Mouse (Mus musculus) macrophage (primary cell): ENCODE results near the gene Zfand4. TPM values are rescaled to one million over a fixed set of nuclear protein-coding genes. Genes with fewer than 3 reads are reported as not detected.
"Not testable (repeated sequence)": the region's sequence is repeated elsewhere in the genome, so short reads cannot be mapped to it uniquely, and the experiment has no call there.

Source experiments
- H3K27ac ChIP-seq: fragments of 350-480 bp; formaldehyde crosslinking; 2 replicates; pipeline ENCODE4 v1.9.0; 2021
- H3K36me3 ChIP-seq: fragments of 350-480 bp; formaldehyde crosslinking; 2 replicates; pipeline ENCODE4 v1.9.0; 2021; ENCODE audit errors: inconsistent target
- H3K4me3 ChIP-seq: fragments of 350-480 bp; formaldehyde crosslinking; 2 replicates; pipeline ENCODE4 v1.9.0; 2021; ENCODE audit errors: inconsistent target
- H3K79me2 ChIP-seq: fragments of 350-480 bp; formaldehyde crosslinking; 2 replicates; pipeline ENCODE4 v1.9.0; 2021; ENCODE audit errors: inconsistent target
- WGBS: methylation state at CpG from one replicate; pipeline ENCODE4 v1.1.7; 2026; ENCODE audit warnings: inconsistent platforms; ENCODE audit not compliant: missing documents; 5-methylcytosine and 5-hydroxymethylcytosine counted together
- polyA plus RNA-seq: library from polyadenylated mRNA; stranded (reverse); fragments of 250-400 nt; gene quantifications from 3 replicates; pipeline ENCODE4 v1.2.4, GENCODE M21; 2018; ENCODE audit warnings: inconsistent platforms

Gene Zfand4
- polyA plus RNA-seq, 1 experiment from 2014 or later = 2.6 TPM

GRCm38 (mm10) chr6:116340521-116340920, 76.5 kb downstream of the Zfand4 start:
- peaks cover 70% of the 10 kb centered on the region for H3K79me2 ChIP-seq
- 88% methylated on average over 1 of the region's 1 CpGs for WGBS
- H3K4me3 ChIP-seq = no peak overlapping the region
- H3K36me3 ChIP-seq = no peaks in the 10 kb centered on the region; the same call in 1 of the 2 replicates
- H3K27ac ChIP-seq = no peak overlapping the region

- 100% methylated on average over 1 of the region's 2 CpGs for WGBS
- peaks cover 94% of the 10 kb centered on the region for H3K79me2 ChIP-seq
- no peaks in the 10 kb centered on the region for H3K36me3 ChIP-seq
- no peak overlapping the region for H3K27ac ChIP-seq
- no peak overlapping the region for H3K4me3 ChIP-seq
Observed at GRCm38 (mm10) chr6:116347953-116348352, 83.9 kb downstream of the Zfand4 start.

- Histone ChIP-seq H3K27ac (no peak overlapping the region), H3K4me3 (no peak overlapping the region), H3K36me3 (no peaks in the 10 kb centered on the region), H3K79me2 (peaks cover 96% of the 10 kb centered on the region)
- 94% methylated on average over 3 of the region's 3 CpGs for WGBS
Observed at GRCm38 (mm10) chr6:116349997-116350396, 86.0 kb downstream of the Zfand4 start.

GRCm38 (mm10) chr6:116350643-116351042, 86.6 kb downstream of the Zfand4 start:
- no peak overlapping the region for H3K4me3 ChIP-seq
- no peak overlapping the region for H3K27ac ChIP-seq
- H3K36me3 ChIP-seq = no peaks in the 10 kb centered on the region
- H3K79me2 ChIP-seq = peaks cover 98% of the 10 kb centered on the region
- WGBS = 95% methylated on average over 6 of the region's 6 CpGs

- Histone ChIP-seq H3K27ac (no peak overlapping the region), H3K79me2 (peaks cover 100% of the 10 kb centered on the region), H3K4me3 (no peak overlapping the region), H3K36me3 (no peaks in the 10 kb centered on the region)
- 86% methylated on average over 4 of the region's 4 CpGs for WGBS
Observed at GRCm38 (mm10) chr6:116351534-116351933, 87.5 kb downstream of the Zfand4 start.

GRCm38 (mm10) chr6:116353428-116353827, 89.4 kb downstream of the Zfand4 start:
- Histone ChIP-seq H3K4me3 (no peak overlapping the region), H3K79me2 (peaks cover 100% of the 10 kb centered on the region), H3K36me3 (no peaks in the 10 kb centered on the region), H3K27ac (no peak overlapping the region)
- WGBS = 83% methylated on average over 1 of the region's 1 CpGs

GRCm38 (mm10) chr6:116356311-116356947, 92.4 kb downstream of the Zfand4 start:
- peaks cover 100% of the 10 kb centered on the region for H3K79me2 ChIP-seq
- 96% methylated on average over 7 of the region's 8 CpGs for WGBS
- not testable (repeated sequence) for H3K27ac ChIP-seq, H3K36me3 ChIP-seq, H3K4me3 ChIP-seq

- Histone ChIP-seq H3K4me3 (no peak overlapping the region), H3K36me3 (no peaks in the 10 kb centered on the region), H3K27ac (no peak overlapping the region), H3K79me2 (peaks cover 100% of the 10 kb centered on the region)
- 98% methylated on average over 4 of the region's 4 CpGs for WGBS
Observed at GRCm38 (mm10) chr6:116356948-116357325, 92.9 kb downstream of the Zfand4 start.

- 86% methylated on average over 8 of the region's 8 CpGs for WGBS
- Histone ChIP-seq H3K27ac (no peak overlapping the region), H3K4me3 (no peak overlapping the region), H3K79me2 (peaks cover 100% of the 10 kb centered on the region), H3K36me3 (no peaks in the 10 kb centered on the region)
Observed at GRCm38 (mm10) chr6:116358056-116358455, 94.0 kb downstream of the Zfand4 start.

- 92% methylated on average over 3 of the region's 3 CpGs for WGBS
- Histone ChIP-seq H3K36me3 (no peaks in the 10 kb centered on the region), H3K79me2 (peaks cover 100% of the 10 kb centered on the region), H3K4me3 (no peak overlapping the region), H3K27ac (no peak overlapping the region)
Observed at GRCm38 (mm10) chr6:116359256-116359655, 95.2 kb downstream of the Zfand4 start.

GRCm38 (mm10) chr6:116361463-116361862, 97.4 kb downstream of the Zfand4 start:
- no peak overlapping the region for H3K4me3 ChIP-seq
- no peak overlapping the region for H3K27ac ChIP-seq
- WGBS = 95% methylated on average over 3 of the region's 3 CpGs
- H3K79me2 ChIP-seq = peaks cover 99% of the 10 kb centered on the region
- no peaks in the 10 kb centered on the region for H3K36me3 ChIP-seq

GRCm38 (mm10) chr6:116361993-116362392, 98.0 kb downstream of the Zfand4 start:
- WGBS = 96% methylated on average over 4 of the region's 4 CpGs

GRCm38 (mm10) chr6:116367971-116368370, 103.9 kb downstream of the Zfand4 start:
- WGBS = 93% methylated on average over 11 of the region's 11 CpGs
- Histone ChIP-seq H3K36me3 (no peaks in the 10 kb centered on the region), H3K79me2 (peaks cover 98% of the 10 kb centered on the region), H3K27ac (no peak overlapping the region), H3K4me3 (no peak overlapping the region)

More at GRCm38 (mm10) chr6:116361993-116362392, 98.0 kb downstream of the Zfand4 start:
- Histone ChIP-seq H3K4me3 (no peak overlapping the region), H3K27ac (no peak overlapping the region), H3K36me3 (no peaks in the 10 kb centered on the region), H3K79me2 (peaks cover 99% of the 10 kb centered on the region)

GRCm38 (mm10) chr6:116369811-116370210, 105.8 kb downstream of the Zfand4 start:
- Histone ChIP-seq H3K27ac (no peak overlapping the region), H3K4me3 (no peak overlapping the region), H3K36me3 (no peaks in the 10 kb centered on the region), H3K79me2 (peaks cover 97% of the 10 kb centered on the region)
- 100% methylated on average over 1 of the region's 1 CpGs for WGBS

- no peak overlapping the region for H3K27ac ChIP-seq
- 94% methylated on average over 6 of the region's 6 CpGs for WGBS
- no peak overlapping the region for H3K4me3 ChIP-seq
- H3K79me2 ChIP-seq = peaks cover 97% of the 10 kb centered on the region
- no peaks in the 10 kb centered on the region for H3K36me3 ChIP-seq
Observed at GRCm38 (mm10) chr6:116370216-116370976, 106.4 kb downstream of the Zfand4 start.
